Mouse (Mus musculus): ENCODE results near the gene 4933428G20Rik.

Gene 4933428G20Rik

GRCm38 (mm10) chr11:97532950-97533582 lies 32.9 kb upstream of the 4933428G20Rik start:
- in situ Hi-C loops (cut with MboI, MseI) = no loop called here

DNA sequence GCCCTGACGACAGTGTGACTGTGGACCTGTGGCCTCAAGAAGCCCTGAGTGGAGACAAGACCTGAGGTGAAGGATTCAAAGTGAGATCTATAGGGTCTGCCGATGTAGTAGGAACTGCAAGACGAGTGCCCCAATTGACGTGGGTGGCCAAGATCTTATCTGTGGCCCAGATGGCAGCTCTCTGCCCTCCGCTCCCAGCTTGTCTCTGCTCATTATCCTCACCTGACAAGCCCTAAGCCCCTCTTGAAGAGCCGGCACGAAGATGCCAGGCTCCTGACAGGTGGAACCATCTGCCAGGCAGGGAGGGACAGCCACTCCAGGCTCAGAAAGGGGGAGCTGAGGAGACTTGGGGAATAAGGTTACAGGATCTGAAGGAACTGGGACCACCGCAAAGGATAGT lies 32.2 kb upstream of the 4933428G20Rik start:
- in situ Hi-C loops (cut with MboI, MseI) = no loop called here

DNA sequence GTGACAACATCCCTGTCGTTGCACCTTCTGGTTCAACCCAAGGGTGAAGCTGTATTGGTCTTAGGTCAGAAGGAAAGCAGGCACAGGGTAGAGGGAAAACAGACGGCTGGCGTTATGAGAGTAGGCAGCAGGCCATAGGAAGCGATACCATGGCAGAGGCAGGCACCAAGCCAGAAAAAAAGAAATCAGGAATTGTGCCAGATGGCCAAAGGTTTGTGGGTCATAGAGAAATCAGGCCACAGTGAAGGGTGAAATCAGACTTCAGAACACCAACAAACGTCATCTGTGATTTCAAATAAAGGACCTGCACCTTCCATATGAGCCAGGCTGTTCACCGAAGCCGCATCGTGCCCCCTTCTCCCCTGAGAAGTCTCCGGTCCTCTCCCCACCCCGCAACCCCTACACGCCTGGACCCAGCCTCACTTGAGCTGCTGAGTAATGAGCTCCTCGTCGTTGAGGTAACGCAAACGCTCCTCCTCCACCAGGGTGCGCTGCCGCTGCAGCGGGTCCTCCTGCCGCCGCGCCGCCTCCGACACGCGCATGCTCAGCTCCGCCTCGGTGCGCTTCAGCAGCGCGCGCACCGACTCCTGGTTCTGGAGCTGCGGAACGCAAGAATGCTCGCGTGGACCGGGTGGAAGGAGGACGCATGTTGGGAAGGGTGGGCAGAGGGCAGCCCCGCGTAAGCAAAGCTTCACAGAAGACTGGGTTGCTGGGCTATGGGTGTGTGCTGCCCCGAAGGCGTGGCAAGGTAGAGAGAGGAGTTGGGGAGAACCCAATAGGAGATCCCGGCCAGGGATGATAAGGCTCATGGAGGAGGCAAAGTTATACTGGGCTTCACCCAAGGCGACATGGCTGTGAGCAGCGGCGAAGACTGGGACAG lies 31.5 kb upstream of the 4933428G20Rik start:
- in situ Hi-C loops (cut with MboI, MseI) = no loop called here

GRCm38 (mm10) chr11:97530961-97531360 lies 30.8 kb upstream of the 4933428G20Rik start:
- in situ Hi-C loops (cut with MboI, MseI) = no loop called here

GRCm38 (mm10) chr11:97530069-97530468 lies 29.9 kb upstream of the 4933428G20Rik start:
- in situ Hi-C loops (cut with MboI, MseI) = no loop called here

DNA sequence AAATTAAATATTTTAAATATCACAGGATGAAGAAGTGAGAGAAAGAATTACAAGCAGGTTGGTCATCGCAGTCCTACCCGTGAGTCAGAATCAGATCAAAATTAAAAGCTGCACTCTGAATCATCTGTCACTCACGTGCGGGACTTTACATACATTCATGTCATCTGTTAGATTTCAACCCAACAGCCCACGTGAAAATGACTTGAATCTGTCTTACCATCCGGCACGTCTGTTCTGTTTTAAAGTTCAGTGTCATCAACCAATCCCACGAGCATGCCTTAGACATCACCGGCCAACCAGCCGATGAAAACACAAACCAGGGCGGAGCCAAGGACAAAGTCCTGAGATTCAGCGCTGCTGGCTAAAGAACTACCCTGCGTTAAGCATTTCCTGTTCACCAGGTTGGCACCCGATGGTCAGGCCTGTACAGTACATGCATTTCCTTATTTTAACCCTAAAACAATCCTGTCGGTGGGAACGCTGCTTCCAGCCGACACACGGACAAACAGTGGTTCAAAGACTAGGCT lies 28.2 kb upstream of the 4933428G20Rik start:
- in situ Hi-C loops (cut with MboI, MseI) = no loop called here

GRCm38 (mm10) chr11:97525313-97525712 lies 25.2 kb upstream of the 4933428G20Rik start:
- in situ Hi-C loops (cut with MboI, MseI) = no loop called here

DNA sequence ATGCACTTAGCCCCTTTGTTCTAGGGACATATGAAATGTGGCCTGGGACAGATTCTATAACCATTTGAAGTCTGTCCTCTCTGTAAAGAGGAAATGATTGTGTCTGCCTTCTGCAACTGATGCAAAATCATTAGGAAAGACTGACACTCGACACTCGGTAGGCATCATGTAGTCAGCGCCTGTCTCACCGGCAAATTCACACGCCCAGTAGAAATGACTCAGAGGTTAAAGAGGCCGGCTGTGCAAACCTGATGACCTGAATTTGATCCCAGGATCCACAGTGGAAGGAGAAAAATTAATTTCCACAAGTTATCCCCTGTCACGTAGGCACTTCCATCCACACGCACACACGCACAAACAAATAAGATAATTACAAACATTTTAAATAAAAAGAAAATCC lies 24.2 kb upstream of the 4933428G20Rik start:
- in situ Hi-C loops (cut with MboI, MseI) = no loop called here

- in situ Hi-C loops (cut with MboI, MseI) = no loop called here
Observed at GRCm38 (mm10) chr11:97523827-97524261, 23.7 kb upstream of the 4933428G20Rik start.

GRCm38 (mm10) chr11:97523107-97523506 lies 23.0 kb upstream of the 4933428G20Rik start:
- in situ Hi-C loops (cut with MboI, MseI) = no loop called here

DNA sequence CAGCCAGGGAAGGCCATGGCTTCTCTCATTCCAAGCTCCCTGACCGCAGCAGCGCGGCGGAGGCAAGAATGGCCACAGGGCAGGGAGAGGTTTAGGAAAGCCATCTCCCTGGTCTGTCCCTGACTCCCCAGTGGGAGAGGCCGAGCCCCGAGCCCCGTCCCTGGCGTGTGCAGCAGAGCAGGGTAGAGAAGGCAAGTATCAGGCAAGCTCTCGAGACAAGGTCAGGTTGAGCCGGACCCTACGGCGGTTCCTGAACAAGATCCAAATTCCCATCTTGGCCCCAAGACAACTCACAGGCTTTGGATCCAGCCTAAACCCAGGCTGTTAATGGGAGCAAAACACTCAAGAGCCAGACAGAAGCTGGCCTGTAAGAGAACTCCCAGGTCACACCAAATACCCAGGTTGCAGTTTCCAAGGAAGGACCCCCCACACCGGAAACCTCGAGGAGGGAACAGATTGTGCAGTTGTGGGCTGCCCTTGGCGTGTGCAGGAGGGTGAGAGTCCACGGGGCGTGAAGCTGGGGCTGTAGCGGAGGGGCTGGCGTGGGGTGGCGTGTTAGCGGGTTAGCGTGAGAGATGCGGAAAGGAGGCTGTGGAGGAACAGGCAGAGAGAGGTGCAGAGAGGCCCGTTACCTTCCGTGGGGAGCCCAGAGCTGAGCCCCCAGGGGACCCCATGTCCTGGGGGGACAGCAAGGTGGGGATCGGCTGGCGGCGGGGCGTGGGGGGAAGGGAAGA lies 21.8 kb upstream of the 4933428G20Rik start:
- in situ Hi-C loops (cut with MboI, MseI) = no loop called here

- in situ Hi-C loops (cut with MboI, MseI) = no loop called here
Observed at GRCm38 (mm10) chr11:97520541-97520940, 20.4 kb upstream of the 4933428G20Rik start.

DNA sequence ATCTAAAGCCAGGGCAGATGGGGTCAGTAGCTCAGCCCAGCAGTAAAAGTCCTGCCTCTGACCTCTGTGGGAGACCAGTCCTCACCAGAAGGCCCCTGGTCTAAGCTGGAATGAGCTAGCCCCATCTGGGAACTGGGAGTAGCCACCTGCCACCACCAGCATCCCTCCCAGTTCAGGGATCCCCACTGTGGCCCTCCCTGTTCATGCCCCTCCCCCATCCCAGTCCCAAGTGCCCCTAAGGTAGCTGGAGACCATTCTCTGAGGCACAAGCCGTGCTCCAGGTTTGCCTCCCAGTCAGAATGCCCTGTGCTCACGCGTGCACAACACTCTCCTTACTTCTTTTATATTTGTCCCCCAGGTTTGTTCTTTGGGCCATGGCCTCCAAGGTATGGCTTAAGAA lies 12.9 kb upstream of the 4933428G20Rik start:
- in situ Hi-C loops (cut with MboI, MseI) = loop anchor here (10.0 kb wide), 1 partner anchor 1068 kb away; no protein-coding TSS in a partner anchor

DNA sequence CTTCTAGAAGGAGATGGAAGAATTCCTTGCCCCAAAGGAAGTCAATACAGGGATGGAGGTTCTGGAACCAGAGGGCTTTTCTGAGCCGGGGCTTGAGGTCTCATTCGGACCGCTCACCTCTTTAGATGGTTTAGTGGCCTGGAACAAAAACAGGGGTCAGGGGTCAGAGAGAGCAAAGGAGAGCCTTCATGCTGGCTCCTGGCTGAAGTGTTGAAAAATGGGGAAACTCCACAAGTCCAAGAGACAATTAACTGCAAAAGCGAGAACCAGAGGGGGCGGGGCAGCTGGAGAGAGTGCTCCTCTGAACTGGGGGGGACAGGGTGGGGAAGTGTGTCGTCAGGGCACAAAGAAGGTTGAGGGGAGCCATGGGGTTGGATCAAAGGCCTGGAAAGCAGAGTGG lies 12.4 kb upstream of the 4933428G20Rik start:
- in situ Hi-C loops (cut with MboI, MseI) = loop anchor here (10.0 kb wide), 1 partner anchor 1068 kb away; no protein-coding TSS in a partner anchor

DNA sequence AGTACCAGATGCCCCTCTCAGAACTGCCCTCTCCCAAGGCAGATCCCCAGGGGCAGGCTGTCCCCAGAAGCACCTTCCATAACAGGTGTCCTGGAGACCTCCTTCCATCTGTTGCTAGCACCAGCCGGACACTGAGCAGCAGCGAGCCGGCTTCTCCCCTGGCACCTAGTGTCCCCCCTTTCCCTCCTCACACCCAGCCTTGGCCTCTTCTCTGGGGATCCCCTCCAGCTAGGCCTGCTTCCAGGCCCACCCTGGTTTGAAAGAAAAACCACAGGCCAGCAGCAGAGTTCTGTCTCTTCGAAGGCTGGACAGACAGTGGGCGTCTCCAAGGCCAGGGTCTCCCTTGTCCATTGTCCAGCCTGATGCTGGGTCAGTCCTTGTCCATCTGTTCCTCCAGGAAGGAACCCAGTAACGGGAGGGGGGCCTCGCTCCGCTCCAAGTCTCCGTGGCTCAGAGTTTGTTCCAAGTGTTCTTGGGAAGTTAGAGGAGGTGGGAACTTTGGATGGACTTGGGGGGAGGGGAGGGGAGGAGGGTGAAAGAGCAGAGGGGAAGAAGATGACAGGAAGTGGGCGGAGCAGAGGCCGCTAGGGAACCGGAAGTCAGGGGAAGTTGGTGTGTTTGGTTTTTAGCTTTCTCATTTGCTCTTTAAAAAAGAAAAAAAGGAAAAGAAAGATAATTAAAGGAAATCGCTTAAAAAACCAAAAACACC lies 11.7 kb upstream of the 4933428G20Rik start:
- in situ Hi-C loops (cut with MboI, MseI) = loop anchor here (10.0 kb wide), 1 partner anchor 1067 kb away; no protein-coding TSS in a partner anchor

DNA sequence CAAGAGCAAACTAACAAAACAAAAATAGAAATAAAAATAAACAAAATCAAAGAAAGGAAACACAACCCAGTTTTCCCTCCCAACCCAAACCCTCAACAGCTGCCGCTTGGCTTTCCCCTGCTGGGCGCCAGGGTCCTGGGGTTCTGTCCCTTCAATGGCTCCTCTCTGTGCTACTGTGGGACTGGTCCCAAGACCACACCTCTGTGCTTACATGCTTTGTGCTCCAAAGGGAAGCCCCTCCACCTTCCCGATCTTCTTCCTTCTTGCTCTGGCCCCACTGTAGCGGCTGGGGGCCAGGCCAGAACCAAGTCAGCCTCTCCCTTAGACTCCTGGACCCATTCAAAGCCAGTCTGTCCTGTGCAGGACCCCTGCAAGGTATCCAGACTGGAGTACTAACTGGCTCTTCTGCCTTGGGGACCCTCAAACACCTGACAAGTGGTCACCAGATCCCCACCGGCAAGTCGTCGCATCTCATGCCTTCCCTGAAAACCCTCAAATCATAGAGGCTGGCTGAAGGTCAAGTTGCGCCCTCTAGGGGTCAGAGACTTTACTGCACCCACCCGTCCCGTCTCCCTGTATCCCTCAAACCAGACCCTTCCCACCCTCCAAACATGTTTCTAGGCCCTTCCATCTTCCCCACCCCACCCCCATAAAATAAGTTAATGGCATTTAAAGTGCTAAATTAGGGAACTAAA lies 11.0 kb upstream of the 4933428G20Rik start:
- in situ Hi-C loops (cut with MboI, MseI) = loop anchor here (10.0 kb wide), 1 partner anchor 1066 kb away; no protein-coding TSS in a partner anchor

DNA sequence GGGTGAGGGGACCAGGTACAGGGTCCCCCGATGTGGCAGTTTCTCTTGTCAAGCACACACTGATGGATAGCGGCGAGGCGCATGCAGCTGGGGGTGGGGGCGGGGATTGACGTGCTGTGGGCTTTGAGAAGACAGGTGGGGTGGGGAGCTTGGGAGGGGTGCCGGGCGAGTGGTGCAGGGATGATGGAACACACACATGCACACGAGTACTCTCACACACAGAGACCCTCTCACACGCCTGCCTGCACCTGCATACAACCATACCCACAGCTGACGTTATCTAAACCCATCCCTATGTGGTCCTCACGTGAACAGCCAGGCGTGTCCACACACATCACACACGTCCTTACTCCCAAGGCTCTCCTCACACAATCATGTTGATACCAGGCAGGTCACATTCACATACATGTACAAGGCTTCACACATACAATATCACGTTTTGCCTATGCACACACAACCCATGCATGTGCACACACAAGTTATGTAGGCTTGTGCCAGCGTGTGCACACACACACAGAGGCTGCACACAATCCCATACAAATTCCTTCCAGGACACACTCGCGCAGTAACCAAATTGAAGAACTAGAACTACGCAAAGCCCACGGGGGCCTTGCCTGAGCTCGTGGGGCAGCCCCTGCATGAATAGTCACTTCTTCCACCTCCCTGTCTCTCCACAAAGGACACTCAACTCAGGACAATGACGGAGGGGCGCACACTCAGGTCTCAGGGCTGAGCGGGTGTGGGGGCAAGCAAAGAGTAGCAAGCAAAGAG lies 9.8 kb upstream of the 4933428G20Rik start:
- in situ Hi-C loops (cut with MboI, MseI) = loop anchor here (10.0 kb wide), 1 partner anchor 1065 kb away; no protein-coding TSS in a partner anchor

DNA sequence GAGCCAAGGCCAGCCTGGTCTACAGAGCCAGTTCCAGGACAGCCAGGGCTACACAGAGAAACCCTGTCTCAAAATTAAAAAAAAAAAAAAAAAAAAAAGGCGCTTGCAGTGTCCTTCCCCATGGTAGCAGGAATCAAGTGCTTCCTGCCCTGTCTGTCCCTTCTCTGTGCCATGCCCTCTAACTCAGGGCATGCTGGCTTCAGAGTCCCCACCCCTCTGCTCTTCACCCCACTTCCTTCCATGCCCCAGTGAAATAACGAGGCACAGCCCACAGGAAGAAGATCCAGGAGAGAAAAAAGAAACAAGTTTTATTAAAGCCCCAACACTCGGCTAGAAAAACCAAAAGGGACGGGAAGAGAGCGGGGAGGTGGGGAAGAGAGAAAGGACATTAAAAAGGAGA lies 8.9 kb upstream of the 4933428G20Rik start:
- in situ Hi-C loops (cut with MboI, MseI) = no loop called here

GRCm38 (mm10) chr11:97508198-97508597 lies 8.1 kb upstream of the 4933428G20Rik start:
- in situ Hi-C loops (cut with MboI, MseI) = no loop called here

GRCm38 (mm10) chr11:97506331-97506730 lies 6.2 kb upstream of the 4933428G20Rik start:
- in situ Hi-C loops (cut with MboI, MseI) = no loop called here

All from regulatory T cell (primary cell).